Comparison of ENCODE assay signal across 16 mouse cellular contexts in genomic region chr14:119895765-119896465, GRCm38 (mm10).
DNase-seq lines count a peak whose midpoint lies in the region; ATAC-seq and TF ChIP-seq lines count a peak whose summit lies in the region.
"Had no signal": no experiment of that assay in that cellular context is flagged by ENCODE, and none has a peak within 500 bp of the region (broad histone marks: within the 10 kb centered on the region; RNA-seq: fewer than 3 reads in every experiment).

No protein-coding gene starts in this region.

- ATAC-seq in kidney, postnatal 0 days (replicated peaks; ENCODE audit: low FRiP score, low read depth) = no peak; the same call in 1 of the 2 replicates
- ATAC-seq in midbrain, postnatal 0 days (ENCODE audit: low FRiP score) = no peak
- no peak for ATAC-seq in activated CD4-positive, CD25-positive, alpha-beta regulatory T cell, adult 4 months
- ATAC-seq: forebrain, embryonic 16.5 days had no signal

- H3K4me2 ChIP-seq in kidney, postnatal 0 days (ENCODE audit: low read length) = no peak overlapping the region
- no peak overlapping the region for H3K4me2 ChIP-seq in midbrain, postnatal 0 days (ENCODE audit: low read depth, low read length, poor library complexity, severe bottlenecking)
- H3K4me2 ChIP-seq: embryonic facial prominence, embryonic 12.5 days; limb, embryonic 15.5 days had no signal

- H3K9me3 ChIP-seq in kidney, postnatal 0 days (replicated peaks; ENCODE audit: low read length) = no peaks in the 10 kb centered on the region
- H3K9me3 ChIP-seq in embryonic facial prominence, embryonic 10.5 days = no peaks in the 10 kb centered on the region
- H3K9me3 ChIP-seq in midbrain, postnatal 0 days (ENCODE audit: low read length) = no peaks in the 10 kb centered on the region
- H3K9me3 ChIP-seq: embryonic facial prominence, embryonic 12.5 days; limb, embryonic 15.5 days had no signal

- H3K27ac ChIP-seq in kidney, postnatal 0 days = no peak overlapping the region
- no peak overlapping the region for H3K27ac ChIP-seq in embryonic facial prominence, embryonic 10.5 days (replicated peaks)
- no peak overlapping the region for H3K27ac ChIP-seq in midbrain, postnatal 0 days (ENCODE audit: low read depth, low read length)
- H3K27ac ChIP-seq: embryonic facial prominence, embryonic 12.5 days; layer of hippocampus, adult 2 months; limb, embryonic 15.5 days had no signal

- DNase-seq in kidney, postnatal 0 days (ENCODE audit: low spot score) = peak; percentile 26
- DNase-seq in kidney, adult 8-10 months = no peak
- peak; percentile 50 for DNase-seq in brain, embryonic 14.5 days (ENCODE audit: low read depth)
- DNase-seq in embryonic facial prominence, embryonic 10.5 days (ENCODE audit: low spot score) = peak; percentile 20
- DNase-seq in midbrain, postnatal 0 days (ENCODE audit: low spot score) = peak; percentile 14
- DNase-seq in layer of hippocampus, adult 9-11 months = no peak
- DNase-seq: adrenal gland, adult 8-10 months; heart, adult 11 months; heart, postnatal 4 days; lung, postnatal 10 days had no signal

- no peak overlapping the region for H3K9ac ChIP-seq in kidney, postnatal 0 days (ENCODE audit: low read depth, low read length)
- H3K9ac ChIP-seq in midbrain, postnatal 0 days (replicated peaks; ENCODE audit: low read length, poor library complexity, severe bottlenecking) = no peak overlapping the region
- H3K9ac ChIP-seq: embryonic facial prominence, embryonic 12.5 days; limb, embryonic 15.5 days had no signal

- H3K4me3 ChIP-seq in kidney, postnatal 0 days (replicated peaks; ENCODE audit: low read depth, low read length) = no peak overlapping the region
- no peak overlapping the region for H3K4me3 ChIP-seq in embryonic facial prominence, embryonic 10.5 days
- no peak overlapping the region for H3K4me3 ChIP-seq in midbrain, postnatal 0 days (ENCODE audit: low read depth, low read length)
- H3K4me3 ChIP-seq: embryonic facial prominence, embryonic 12.5 days; layer of hippocampus, adult 2 months; limb, embryonic 15.5 days had no signal

- no peaks in the 10 kb centered on the region for H3K4me1 ChIP-seq in kidney, postnatal 0 days (replicated peaks; ENCODE audit: insufficient read depth, low read length)
- no peaks in the 10 kb centered on the region for H3K4me1 ChIP-seq in embryonic facial prominence, embryonic 10.5 days
- H3K4me1 ChIP-seq in midbrain, postnatal 0 days (ENCODE audit: insufficient read depth, low read length) = no peaks in the 10 kb centered on the region
- H3K4me1 ChIP-seq: embryonic facial prominence, embryonic 12.5 days had no signal

- 28% methylated on average over 10 of the region's 10 CpGs for WGBS in kidney, postnatal 0 days
- 53% methylated on average over 10 of the region's 10 CpGs for WGBS in embryonic facial prominence, embryonic 10.5 days
- WGBS in midbrain, postnatal 0 days = 63% methylated on average over 10 of the region's 10 CpGs

- TF ChIP-seq POLR2A in brain, embryonic 14.5 days (IDR thresholded peaks at IDR 0.05; ENCODE audit: borderline replicate concordance, extremely low read depth, insufficient read depth, insufficient read length, poor library complexity, severe bottlenecking) = no peak

- H3K27me3 ChIP-seq in kidney, postnatal 0 days (ENCODE audit: insufficient read depth, low read length) = no peaks in the 10 kb centered on the region
- H3K27me3 ChIP-seq in embryonic facial prominence, embryonic 10.5 days (replicated peaks; ENCODE audit: low read depth, poor library complexity, severe bottlenecking) = no peaks in the 10 kb centered on the region
- no peaks in the 10 kb centered on the region for H3K27me3 ChIP-seq in midbrain, postnatal 0 days (ENCODE audit: insufficient read depth, low read length)
- H3K27me3 ChIP-seq: embryonic facial prominence, embryonic 12.5 days; limb, embryonic 15.5 days had no signal

- no peaks in the 10 kb centered on the region for H3K36me3 ChIP-seq in kidney, postnatal 0 days (ENCODE audit: insufficient read depth, low read length)
- H3K36me3 ChIP-seq in embryonic facial prominence, embryonic 10.5 days (replicated peaks) = no peaks in the 10 kb centered on the region
- no peaks in the 10 kb centered on the region for H3K36me3 ChIP-seq in midbrain, postnatal 0 days (ENCODE audit: insufficient read depth, low read length)
- H3K36me3 ChIP-seq: embryonic facial prominence, embryonic 12.5 days; G1E; limb, embryonic 15.5 days had no signal

- TF ChIP-seq CTCF in kidney, postnatal 0 days (IDR thresholded peaks at IDR 0.05; ENCODE audit: low read depth) = no peak
- no peak for TF ChIP-seq CTCF in brain, embryonic 14.5 days (IDR thresholded peaks at IDR 0.05; ENCODE audit: borderline replicate concordance, extremely low read depth, insufficient read depth, insufficient read length)
- no peak for TF ChIP-seq CTCF in midbrain, postnatal 0 days (IDR thresholded peaks at IDR 0.05)

Comparison
In these comparisons a context has a peak if more than half of its experiments do, and no peak if none do; other contexts are left out.
1. DNase-seq: peak in kidney, postnatal 0 days (single experiment), brain, embryonic 14.5 days (single experiment), embryonic facial prominence, embryonic 10.5 days (single experiment) and midbrain, postnatal 0 days (single experiment); none in kidney, adult 8-10 months (0 of 2) and layer of hippocampus, adult 9-11 months (single experiment).